Mouse (Mus musculus): Measurements from ENCODE around the gene 1700020L24Rik.

Gene 1700020L24Rik

GRCm38 (mm10) chr11:83437377-83437776, at the start of gene 1700020L24Rik:
TSS of gene 1700020L24Rik (plus strand) at chr11:83437677.
- DNase-seq, result no peak

DNA sequence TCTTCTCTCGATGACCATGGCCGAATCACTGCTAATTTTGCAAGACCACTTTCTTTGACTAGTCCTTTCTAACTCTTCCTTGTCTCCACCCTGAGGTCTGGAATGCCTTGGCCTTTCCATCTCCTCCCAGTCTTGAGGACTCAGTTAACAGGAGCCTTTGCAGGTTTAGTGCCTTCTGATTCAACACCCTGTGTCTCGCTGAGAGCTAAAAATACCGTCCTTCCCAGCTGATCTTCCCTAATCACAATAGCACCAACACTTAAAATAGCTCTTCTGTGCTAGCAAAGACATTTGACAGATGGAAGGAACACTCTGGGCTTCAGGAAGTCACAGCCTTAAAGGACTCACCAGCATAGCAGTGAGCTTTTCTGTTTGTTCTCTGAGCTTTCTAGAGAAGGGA, 44.4 kb upstream of the 1700020L24Rik start:
- no peak for DNase-seq

DNA sequence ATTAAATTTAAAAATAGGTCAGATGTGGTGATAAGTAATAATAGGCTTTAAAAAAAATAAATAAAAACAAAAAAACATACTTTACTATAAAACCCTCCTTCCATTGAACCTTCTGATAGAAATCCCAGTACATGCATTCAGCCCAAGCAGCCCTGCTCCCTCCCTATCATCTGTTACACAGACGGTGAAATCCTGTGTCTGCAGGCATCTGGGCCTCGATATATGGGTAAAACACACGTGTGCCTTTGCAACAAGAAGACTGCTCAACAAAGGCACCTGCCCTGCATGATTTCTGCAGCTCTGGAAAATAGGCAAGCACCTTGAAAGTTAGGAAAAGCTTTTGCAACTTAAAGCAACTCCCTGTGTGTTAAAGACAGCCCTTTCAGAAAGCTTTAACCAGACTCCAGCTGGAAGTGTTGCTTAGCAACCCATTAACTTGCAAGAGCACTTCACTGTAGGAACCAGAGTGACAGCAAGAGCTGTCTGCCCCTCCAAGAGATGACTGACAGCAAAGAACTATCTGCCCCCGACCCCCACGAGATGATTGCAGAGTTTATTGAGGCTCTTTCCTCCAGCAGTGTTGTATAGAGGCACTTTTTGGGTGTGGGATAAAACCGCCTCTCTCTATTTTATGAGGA, 42.6 kb upstream of the 1700020L24Rik start:
- DNase-seq, result no peak

GRCm38 (mm10) chr11:83397626-83398025, 39.9 kb upstream of the 1700020L24Rik start:
- DNase-seq, result no peak

- DNase-seq, result no peak
Observed at GRCm38 (mm10) chr11:83398724-83399123, 38.8 kb upstream of the 1700020L24Rik start.

DNA sequence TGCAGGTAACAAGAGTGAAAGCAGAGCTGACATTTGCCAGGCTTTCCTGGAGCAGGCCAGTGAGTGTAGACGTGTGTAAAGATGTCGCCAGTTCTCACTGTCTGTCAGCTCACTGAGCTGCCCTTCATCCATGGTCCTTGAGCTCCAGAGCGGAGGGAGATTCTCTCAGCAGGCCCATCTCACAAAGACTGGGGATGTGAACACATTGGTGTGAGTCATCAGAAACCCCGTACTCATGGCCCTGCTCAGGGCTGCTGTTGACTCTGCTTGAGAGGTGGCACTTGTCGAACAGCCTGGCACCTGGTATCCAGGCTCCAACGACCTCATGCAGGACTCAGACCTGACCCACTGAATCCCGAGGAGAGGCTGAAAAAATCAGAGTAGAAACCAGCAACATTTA, 33.7 kb upstream of the 1700020L24Rik start:
- no peak for DNase-seq

- DNase-seq, result no peak
Observed at GRCm38 (mm10) chr11:83406391-83406790, 31.1 kb upstream of the 1700020L24Rik start.

GRCm38 (mm10) chr11:83408242-83408641, 29.2 kb upstream of the 1700020L24Rik start:
- no peak for DNase-seq

DNA sequence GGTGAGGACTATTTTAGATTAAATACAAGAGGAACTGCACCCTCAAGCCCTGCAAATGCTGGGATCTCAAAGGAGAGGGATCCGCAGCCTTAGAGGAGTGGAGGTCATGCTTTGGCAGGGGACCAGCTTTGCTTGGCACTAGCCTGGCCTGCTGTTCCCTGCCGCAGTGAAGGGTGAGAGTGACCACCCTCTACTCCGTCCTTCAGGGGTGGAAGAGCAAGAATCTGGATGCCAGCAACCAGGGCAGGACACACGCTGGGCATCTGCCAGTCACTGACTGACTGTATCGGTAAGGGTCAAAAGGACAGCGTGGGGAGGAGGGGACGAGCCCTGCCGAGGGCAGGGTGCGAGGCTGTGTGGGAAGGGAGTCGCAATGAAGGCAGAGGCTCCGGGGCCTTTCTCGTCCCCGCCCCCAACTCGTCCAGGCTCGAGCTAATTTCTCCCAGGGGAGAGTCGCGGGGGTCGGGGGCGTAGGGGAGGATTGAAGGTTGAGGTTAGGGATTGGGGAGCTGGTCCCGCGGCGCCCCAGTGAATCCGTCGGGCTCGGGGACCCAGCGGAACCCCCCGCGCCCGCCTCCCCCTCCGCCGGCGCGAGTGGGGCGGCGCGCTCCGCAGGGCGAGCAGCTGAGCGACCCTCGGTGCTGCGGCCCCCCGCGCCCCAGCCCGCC, 28.3 kb upstream of the 1700020L24Rik start, which contains the start of gene Rasl10b:
Gene Rasl10b (plus strand): TSS at position 51 of the 668 bp plus-strand sequence.
- peak; percentile 58 to 74 for DNase-seq

DNA sequence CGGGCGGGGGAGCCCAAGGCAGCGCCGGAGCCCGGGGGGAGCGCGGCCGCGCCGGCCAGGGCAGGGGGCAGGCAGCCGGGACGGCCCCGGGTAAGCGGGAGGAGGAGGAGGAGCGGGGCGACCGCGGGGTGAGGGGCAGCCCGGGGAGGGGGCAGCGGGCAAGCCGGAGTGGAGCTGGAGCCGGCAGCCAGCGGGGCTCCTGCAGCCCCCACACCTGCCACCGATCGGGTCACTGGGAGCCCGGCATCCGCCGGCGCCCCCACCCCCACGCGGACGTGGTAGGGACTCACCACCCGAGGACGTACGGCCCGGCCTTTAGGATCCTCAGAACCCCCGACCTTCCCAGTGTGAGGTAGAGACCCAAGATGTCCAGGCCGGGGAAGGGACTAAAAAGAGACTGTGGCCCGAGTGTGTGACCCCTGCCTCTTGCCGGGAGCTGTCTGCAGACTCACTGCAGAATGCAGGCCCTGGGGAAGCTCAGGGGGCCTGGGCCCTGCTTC, 27.6 kb upstream of the 1700020L24Rik start:
- DNase-seq, result no peak

DNA sequence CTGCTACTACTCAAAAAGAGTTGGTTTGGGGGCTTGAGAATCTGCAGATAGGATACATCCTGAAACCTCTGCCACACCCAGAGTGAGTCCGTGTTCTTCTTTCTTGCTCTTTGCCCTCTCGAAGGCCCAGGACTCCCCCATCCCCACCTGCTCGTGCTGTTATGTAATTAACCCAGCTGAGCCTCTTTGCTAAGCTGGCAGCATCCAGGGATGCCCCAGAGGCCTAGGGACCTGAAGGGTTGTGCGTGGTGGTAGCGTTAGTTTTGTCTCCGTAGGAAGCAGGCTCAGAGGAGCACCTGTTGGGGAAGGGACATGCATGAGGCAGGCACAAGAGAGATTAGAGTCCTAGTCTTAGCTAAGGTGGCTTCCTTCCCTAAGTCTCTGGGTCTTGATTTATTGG, 27.0 kb upstream of the 1700020L24Rik start:
- no peak for DNase-seq

GRCm38 (mm10) chr11:83417080-83417479, 20.4 kb upstream of the 1700020L24Rik start:
- peak; percentile 78 for DNase-seq

- no peak for DNase-seq
Observed at GRCm38 (mm10) chr11:83417708-83418107, 19.8 kb upstream of the 1700020L24Rik start.

DNA sequence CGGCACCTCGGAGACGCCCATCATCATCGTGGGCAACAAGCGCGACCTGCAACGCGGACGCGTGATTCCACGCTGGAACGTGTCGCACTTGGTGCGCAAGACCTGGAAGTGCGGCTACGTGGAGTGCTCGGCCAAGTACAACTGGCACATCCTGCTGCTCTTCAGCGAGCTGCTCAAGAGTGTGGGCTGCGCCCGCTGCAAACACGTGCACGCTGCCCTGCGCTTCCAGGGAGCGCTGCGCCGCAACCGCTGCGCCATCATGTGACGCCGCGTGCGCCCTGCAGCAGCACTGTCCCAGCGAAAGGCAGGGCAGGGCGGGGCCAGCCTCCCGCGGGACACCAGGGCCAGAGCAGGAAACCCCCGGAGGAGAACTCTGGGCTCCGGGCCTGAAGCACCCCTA, 18.9 kb upstream of the 1700020L24Rik start:
- DNase-seq, result no peak

GRCm38 (mm10) chr11:83420338-83420737, 17.1 kb upstream of the 1700020L24Rik start:
- DNase-seq, result no peak

GRCm38 (mm10) chr11:83421305-83421704, 16.2 kb upstream of the 1700020L24Rik start:
- DNase-seq, result peak; percentile 78 to 89

- DNase-seq, result peak; percentile 68 to 80
Observed at GRCm38 (mm10) chr11:83424681-83425080, 12.8 kb upstream of the 1700020L24Rik start.

DNA sequence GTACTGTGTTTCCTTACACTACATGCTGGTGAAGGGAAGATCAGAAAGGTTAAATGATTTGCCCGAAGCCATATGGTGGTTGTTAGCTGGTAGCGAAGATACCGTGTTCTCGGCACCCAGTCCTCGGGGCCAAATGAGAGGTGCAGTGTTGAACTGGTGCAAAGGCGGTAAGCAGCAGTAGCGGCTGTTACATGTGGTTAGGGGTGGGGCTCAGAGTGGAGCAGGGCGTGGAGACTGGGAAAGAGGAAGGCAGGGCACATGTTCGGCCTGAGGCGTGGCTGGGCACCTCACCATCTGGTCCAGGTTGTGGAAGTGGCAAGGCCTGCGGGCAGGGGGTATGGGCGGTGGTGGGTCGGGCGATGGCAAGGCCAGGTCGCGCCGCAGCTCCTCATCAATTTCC, 10.5 kb upstream of the 1700020L24Rik start:
- no peak for DNase-seq

DNA sequence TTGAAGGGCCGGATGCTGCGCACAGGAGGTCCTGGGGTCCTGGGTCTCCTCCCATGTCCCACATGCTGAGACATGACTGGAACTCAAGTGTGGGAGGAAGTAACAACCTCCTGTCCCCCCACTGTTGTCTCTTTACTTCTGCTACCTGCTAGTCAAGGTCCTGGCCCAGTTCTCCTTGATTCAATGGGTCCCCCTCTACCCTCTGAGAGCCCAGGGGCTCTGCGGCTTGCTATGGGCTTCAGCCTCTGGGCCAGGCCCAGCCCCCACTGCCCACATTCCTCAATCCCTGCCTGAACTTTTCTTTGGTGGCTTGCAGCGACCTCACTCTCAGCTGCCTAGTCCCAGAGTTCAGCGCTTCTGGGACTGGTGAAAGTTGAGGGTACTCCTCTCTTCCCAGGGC, 8.1 kb upstream of the 1700020L24Rik start, which contains the start of gene Gas2l2:
Gene Gas2l2 (minus strand): TSS at position 101 of the 400 bp plus-strand sequence.
- no peak for DNase-seq

GRCm38 (mm10) chr11:83432533-83432932, 4.9 kb upstream of the 1700020L24Rik start:
- DNase-seq, result no peak

GRCm38 (mm10) chr11:83439426-83440060, 2.1 kb downstream of the 1700020L24Rik start:
- no peak for DNase-seq

DNA sequence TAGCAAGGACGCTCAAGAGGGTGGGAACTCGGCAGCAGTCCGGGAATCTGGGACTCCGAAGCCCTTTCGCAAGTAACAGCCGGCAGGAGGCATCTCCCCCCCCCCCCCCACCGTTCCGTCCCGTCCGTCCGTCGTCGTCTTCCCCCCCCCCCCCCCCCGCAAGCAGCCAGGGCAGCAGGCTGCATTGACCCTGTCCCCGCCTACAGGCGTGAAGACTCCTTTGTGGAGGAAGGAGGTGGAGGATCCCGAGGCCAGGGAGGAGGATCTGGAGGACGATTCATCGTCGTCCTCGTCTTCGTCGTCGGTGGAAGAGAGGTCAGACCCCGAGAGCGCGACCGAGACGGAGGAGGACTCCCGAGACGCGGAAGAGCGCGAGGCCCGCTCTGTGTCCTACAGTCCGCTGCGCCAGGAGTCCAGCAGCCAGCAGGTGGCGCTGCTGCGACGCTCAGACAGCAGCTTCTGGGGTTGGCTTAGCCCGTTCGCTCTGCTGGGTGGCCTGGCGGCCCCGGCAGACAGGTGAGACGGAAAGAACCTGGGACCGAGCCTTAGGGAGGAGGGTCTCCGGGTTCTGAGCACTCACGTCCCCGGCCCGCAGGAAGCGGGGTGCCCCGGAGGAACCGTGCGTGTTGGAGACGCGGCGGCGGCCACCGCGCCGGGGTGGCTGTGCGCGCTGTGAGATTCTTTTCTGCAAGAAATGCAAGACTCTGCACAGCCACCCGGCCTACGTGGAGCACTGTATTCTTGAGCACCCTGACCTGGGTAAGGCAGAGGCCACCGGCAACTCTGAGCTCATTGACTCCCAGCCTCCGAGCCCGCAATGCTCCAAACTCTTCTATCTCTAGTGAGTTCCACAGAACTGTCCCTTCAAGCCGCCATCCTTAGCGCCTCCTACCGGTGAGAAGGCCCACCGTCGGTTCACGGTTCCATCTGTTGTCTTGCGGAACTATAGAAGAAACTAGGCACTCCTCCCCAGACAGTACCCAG, 2.9 kb downstream of the 1700020L24Rik start:
- DNase-seq, result peak; percentile 89 to 91

Data from kidney, postnatal 25 days (tissue).